Mouse (Mus musculus) layer of hippocampus, adult 9-11 months (tissue): ENCODE results near the gene Gtf2ird1.
"Not testable (repeated sequence)": the region's sequence is repeated elsewhere in the genome, so short reads cannot be mapped to it uniquely, and the experiment has no call there.

Experiments used
- DNase-seq: peaks from one replicate; pipeline ENCODE4 v3.0.0; 2022

The Gtf2ird1 gene

GRCm38 (mm10) chr5:134401841-134402240, 54.7 kb downstream of the Gtf2ird1 start:
- DNase-seq: peak; percentile 83

GRCm38 (mm10) chr5:134397434-134398163, 58.9 kb downstream of the Gtf2ird1 start:
- DNase-seq: no peak

GRCm38 (mm10) chr5:134396519-134396918, 60.0 kb downstream of the Gtf2ird1 start:
- no peak for DNase-seq

- peak; percentile 28 for DNase-seq
These were observed 61.9 kb downstream of the Gtf2ird1 start for GRCm38 (mm10) chr5:134394624-134395023.

GRCm38 (mm10) chr5:134393624-134394023, 62.9 kb downstream of the Gtf2ird1 start:
- DNase-seq: no peak

GRCm38 (mm10) chr5:134385106-134385505, 71.4 kb downstream of the Gtf2ird1 start:
- DNase-seq: peak; percentile 34

- no peak for DNase-seq
These were observed 81.3 kb downstream of the Gtf2ird1 start for GRCm38 (mm10) chr5:134375256-134375655.

GRCm38 (mm10) chr5:134374546-134374945, 82.0 kb downstream of the Gtf2ird1 start:
- DNase-seq: no peak

GRCm38 (mm10) chr5:134373912-134374488, 82.5 kb downstream of the Gtf2ird1 start:
- peak; percentile 63 for DNase-seq

GRCm38 (mm10) chr5:134372926-134373658, 83.4 kb downstream of the Gtf2ird1 start:
- DNase-seq: no peak

GRCm38 (mm10) chr5:134371511-134372289, 84.8 kb downstream of the Gtf2ird1 start:
- DNase-seq: no peak

- DNase-seq: no peak
These were observed 85.7 kb downstream of the Gtf2ird1 start for GRCm38 (mm10) chr5:134370831-134371230.

GRCm38 (mm10) chr5:134359101-134359500, 97.4 kb downstream of the Gtf2ird1 start:
- DNase-seq: no peak

- not testable (repeated sequence) for DNase-seq
These were observed 101.1 kb downstream of the Gtf2ird1 start for GRCm38 (mm10) chr5:134355372-134355771.

- no peak for DNase-seq
These were observed 103.4 kb downstream of the Gtf2ird1 start for GRCm38 (mm10) chr5:134353117-134353516.

GRCm38 (mm10) chr5:134352527-134353001, 104.0 kb downstream of the Gtf2ird1 start:
- no peak for DNase-seq

- no peak for DNase-seq
These were observed 105.9 kb downstream of the Gtf2ird1 start for GRCm38 (mm10) chr5:134350660-134351059.

GRCm38 (mm10) chr5:134347066-134347465, 109.5 kb downstream of the Gtf2ird1 start:
- DNase-seq: no peak

GRCm38 (mm10) chr5:134345449-134345848, 111.1 kb downstream of the Gtf2ird1 start:
- DNase-seq: no peak

- DNase-seq: no peak
These were observed 112.4 kb downstream of the Gtf2ird1 start for GRCm38 (mm10) chr5:134344076-134344475.

- DNase-seq: not testable (repeated sequence)
These were observed 113.0 kb downstream of the Gtf2ird1 start for GRCm38 (mm10) chr5:134343530-134343929.

GRCm38 (mm10) chr5:134342503-134343205, 113.9 kb downstream of the Gtf2ird1 start:
- no peak for DNase-seq
